Mouse (Mus musculus) cerebellum, postnatal 10 days (tissue): ENCODE measurements around the gene Slc13a3.

Experiments used
- DNase-seq, 2 experiments: peaks; one replicate each; pipeline ENCODE4 v3.0.0; 2021; ENCODE audit warnings: mixed read lengths in 2 of 2

The Slc13a3 gene

GRCm38 (mm10) chr2:165360861-165361260 lies 112.2 kb downstream of the Slc13a3 start:
- peak; percentile 72 to 75 for DNase-seq
